Mouse (Mus musculus) mesoderm, embryonic 11.5 days (tissue): ENCODE measurements at regions not wholly inside any gene's neighbourhood (a gene's known extent, or its start where the extent isn't known, plus 50 kb on each side); places are given as distances from the start of the nearest gene placed in this dataset.

ENCODE experiments used
- DNase-seq: peaks from one replicate; pipeline ENCODE4 v3.0.0-alpha.2; 2012; ENCODE audit warnings: low read depth, low spot score

DNA sequence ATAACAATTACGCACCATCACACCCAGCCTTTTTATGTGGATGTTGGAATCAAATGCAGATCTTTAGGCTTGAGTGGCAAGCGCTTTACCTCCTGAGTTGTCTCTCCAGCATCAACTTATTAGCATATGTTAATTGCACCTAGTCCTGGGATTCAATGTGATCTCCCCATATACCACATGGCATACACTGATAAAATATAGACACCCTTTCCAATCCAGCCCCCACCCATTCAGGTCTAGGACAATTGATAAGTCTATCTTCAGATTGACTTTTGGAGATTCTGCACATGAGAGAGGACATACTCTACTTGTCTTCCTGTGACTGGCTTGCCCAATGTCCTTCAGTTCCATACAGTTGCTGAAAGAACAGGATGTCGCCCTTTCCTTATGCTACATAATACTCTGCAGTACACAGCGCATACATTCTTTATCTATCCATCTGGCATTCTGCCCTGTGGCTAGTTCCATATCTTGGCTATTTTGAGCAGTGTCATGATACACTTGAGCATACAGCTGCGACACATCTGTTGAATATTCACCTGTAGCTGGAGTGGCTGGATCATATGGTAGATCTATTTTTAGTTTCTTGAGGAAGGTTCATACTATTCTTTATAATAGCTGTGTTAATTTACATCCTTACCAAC lies 120.3 kb downstream of the Gsdmc2 start:
- no peak for DNase-seq

- DNase-seq = no peak
Measured at GRCm38 (mm10) chr15:63722991-63723390, 122.0 kb downstream of the Gsdmc2 start.

DNA sequence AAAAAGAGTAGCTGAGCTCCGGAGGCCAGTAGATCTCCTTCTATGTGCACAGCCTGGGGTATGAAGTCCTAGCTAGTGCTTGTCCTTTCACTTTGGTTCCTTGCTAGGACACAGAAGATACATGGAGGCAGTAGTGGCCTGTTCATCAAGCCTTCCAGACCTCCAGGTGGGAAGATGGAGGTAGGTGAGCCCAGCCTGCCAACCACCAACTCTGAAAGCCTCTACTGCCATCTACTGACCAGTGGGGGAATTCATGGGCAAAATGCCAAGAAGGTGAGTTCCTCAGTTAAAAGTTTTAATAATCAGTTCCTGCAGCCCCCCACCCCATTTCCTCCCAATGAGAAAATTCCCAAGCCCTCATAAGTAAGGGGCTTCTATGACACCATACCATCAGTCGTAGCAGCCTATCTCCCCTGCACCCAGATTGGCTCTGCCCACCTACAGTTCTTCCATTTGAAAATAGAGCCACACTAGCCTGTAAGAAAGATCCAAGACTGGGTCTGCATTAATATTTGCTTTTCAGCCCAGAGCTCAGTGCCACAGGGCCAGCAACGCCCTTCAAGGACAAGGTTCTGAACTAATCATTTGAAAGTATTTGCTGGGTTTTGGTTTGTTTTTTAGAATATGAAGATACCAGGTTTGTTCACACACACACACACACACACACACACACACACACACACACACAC lies 123.2 kb downstream of the Gsdmc2 start:
- peak; percentile 49 for DNase-seq

DNA sequence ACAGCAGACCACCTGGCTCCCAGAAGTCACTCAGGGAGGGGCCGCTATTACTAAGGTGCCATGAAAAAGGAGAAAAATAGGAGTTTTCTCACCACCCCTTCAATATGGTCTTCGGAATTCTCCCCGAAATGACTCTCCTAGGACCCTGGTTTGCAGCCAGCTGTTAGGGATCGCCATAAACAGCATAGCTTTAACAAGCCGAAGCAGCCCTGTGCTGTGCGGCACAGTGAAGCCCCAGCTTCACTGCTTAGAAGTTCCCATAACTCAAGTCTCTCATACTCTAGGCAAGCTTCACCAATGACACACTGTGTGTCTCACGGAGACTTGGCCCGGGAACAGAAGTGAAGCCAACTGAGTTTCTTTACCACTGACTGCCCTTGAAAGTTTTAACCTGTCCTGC lies 127.2 kb downstream of the Gsdmc2 start:
- DNase-seq = no peak

GRCm38 (mm10) chr15:63713697-63714096 lies 131.3 kb downstream of the Gsdmc2 start:
- DNase-seq = no peak

DNA sequence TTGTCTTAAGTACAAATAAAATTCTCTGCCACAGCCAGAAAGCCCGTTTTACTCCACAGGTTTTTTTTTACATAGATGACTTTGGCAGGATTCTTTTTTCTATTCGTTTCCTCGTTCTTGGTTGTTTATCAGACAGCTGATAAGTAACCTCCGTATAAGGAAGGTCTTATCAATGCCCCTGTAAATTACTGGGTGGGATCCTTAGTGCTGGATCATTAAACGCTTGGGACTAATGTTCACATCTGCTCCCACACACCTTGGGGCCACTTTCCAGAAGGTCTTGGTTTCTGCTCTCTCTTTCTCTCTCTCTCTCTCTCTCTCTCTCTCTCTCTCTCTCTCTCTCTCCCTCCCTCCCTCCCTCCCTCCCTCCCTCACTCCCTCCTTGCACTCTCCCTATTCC lies 134.6 kb downstream of the Gsdmc2 start:
- no peak for DNase-seq

GRCm38 (mm10) chr15:63709270-63709933 lies 135.6 kb downstream of the Gsdmc2 start:
- no peak for DNase-seq

- DNase-seq = no peak
Measured at GRCm38 (mm10) chr15:63704636-63705035, 140.3 kb downstream of the Gsdmc2 start.

- no peak for DNase-seq
Measured at GRCm38 (mm10) chr15:63697831-63698230, 147.1 kb downstream of the Gsdmc2 start.

DNA sequence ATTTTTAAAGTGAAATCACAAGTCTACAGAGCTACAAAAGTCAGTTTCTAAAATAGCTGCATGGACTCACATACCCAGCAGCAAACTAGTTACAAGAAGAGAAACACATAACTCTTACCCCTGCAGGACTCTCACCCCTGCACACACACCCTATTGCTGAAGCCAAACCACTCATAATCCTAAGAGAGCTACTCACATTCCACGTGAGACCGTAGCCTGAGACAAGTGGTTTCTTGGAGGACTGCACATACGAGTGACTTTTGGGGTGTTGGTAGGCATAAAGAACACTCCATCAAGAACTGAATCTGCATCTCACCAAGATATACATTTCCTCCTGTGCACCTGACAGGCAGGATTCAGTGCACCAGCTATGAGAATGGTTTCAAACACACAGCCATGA lies 150.8 kb downstream of the Gsdmc2 start:
- no peak for DNase-seq

DNA sequence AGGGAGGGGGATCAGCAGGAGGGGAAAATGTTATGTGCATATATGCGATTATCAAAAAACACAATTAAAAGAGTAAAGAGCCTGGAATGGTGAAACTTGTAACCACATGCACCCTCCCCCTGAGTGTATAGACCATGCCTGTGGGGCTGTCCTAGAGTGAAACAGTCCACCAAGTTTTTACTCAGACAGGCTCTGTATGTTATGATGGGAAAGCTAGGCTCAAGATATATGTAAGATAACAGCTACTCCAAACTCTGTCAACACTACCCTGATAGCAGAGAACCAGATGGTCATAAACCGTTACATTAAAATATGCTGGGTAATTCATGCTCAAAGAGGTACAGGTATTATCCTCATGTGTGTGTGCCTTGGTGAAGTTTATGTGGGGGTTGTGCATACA lies 151.4 kb downstream of the Gsdmc2 start:
- DNase-seq = no peak

- DNase-seq = no peak
Measured at GRCm38 (mm10) chr15:63692491-63693295, 152.3 kb downstream of the Gsdmc2 start.

DNA sequence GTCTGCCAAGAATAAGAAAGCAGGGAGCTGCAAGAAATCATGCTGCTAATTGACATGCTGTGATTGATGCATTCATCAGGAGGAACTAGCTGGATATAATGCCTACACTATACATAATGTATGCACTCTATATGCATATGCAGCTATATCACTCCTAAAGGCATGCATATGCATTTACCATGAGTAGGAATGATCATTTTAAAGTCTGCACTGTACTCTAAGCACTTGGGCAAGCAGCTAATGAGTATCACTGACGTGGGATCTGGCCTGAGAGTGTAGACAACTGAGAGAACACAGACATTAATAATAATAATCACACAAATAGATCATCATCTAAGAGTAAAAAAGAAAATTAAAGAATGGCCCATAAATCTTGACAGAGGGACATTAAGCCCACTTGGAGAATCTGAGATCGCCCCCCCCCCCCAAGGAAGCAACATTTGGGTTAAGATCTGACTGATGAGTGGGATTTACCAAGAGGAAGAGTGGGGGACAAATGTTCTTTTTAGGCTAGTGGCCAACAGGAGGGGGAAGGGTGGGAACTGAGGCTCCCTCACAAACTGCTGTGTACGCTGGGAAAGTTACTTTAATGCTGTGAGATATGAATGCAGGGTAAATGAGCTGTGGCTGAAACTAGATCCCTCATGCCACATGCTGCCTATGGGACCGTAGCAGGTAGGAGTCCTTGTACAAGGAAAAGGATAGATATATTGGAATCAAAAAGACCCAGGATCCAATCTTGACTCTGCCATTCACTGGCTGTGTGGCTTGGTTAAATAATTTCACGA lies 155.0 kb downstream of the Gsdmc2 start:
- DNase-seq = no peak

GRCm38 (mm10) chr15:63687852-63688251 lies 157.1 kb downstream of the Gsdmc2 start:
- no peak for DNase-seq

DNA sequence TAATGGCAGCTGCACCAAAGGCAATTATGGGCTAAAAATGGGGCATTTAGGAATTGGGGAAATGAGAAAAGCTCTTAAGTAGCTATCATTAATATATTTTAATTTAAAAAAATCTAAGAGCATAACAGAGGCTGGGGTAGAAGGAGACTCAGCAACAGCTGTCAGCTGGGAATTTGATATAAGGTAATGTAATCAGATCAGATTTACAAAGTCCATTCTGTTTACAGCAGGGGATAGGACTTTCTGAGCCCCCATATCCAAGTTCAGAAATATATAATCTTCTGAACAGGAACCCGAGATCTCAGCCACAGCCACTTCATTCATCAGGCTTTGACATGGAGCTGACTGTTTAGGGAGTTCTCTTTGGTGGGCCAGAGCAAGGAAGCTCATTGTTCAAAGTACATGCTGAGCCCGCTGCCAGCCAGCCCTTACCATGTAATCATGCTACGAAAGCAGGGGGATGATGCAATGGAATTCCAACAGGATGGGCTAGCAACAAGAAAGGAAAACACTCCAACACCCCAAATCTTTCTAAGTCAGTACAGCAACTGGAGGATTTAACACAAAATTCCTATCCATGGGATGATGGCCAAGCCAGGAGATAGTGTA lies 157.9 kb downstream of the Gsdmc2 start:
- DNase-seq = peak; percentile 13

DNA sequence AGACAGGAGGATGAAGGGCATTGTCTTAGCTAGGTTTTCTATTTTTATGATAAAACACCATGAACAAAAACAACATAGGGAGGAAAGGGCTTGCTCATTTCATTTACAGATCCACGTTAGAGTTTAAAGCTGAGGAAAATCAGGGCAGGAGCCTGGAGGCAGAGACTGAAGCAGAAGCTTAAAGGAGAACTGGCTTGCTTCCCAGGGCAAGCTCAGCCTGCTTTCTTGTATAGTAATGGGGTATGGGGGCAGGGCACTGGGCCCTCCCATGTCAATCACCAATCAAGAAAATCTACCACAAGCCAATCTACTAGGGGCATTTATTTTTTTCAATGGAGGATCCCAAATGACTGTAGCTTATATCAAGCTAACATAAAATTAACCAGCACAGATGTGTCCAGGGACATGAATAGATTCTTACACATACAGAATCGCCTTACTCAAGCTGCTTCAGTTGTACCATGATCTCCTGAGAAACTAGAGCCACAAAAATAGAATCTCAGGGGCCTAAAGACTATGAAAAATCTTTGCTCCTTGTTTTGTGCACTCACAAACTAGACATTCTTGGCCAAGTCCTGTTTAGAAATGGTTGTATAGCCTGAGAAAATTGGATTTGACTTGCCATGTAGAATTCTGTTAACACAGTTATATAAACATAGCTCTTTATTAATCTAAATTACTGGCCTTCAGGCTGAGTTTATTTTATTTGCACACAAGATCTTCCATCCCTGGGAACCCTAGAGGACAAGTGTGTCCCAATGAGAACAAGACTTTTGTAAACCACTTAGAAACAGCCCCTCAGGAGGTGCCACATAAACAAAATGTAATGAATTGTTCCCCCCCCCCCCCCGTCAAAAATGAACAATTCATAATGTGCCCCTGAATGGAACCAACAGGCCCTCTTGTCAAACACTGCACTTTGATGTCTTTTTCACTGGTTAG lies 164.7 kb downstream of the Gsdmc2 start:
- no peak for DNase-seq

DNA sequence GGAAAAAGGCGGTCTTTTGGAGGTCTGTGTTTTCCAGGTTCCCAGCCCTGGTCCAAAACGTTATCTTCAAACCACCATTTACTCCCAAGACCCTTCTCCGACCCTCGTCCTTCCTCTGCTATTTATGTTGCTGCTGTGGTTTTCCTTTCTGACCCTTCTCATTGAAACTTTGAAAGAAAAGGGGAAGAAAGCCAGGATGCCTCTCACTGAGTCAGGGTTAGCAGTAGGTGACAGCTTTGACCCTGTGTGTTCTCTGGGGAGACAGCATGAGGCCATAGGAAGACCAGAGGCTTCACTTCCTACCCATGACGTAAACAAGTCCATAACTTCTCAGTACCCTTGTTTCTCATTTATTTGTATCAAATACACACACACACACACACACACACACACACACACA lies 166.1 kb downstream of the Gsdmc2 start:
- DNase-seq = no peak

GRCm38 (mm10) chr15:63675491-63676036 lies 169.4 kb downstream of the Gsdmc2 start:
- peak; percentile 21 for DNase-seq

- no peak for DNase-seq
Measured at GRCm38 (mm10) chr15:63674404-63674803, 170.6 kb downstream of the Gsdmc2 start.
